Mouse (Mus musculus): Measurements from ENCODE around the gene Pam. TPM values are rescaled to one million over a fixed set of nuclear protein-coding genes. Genes with fewer than 3 reads are reported as not detected.

Pam gene
- polyA plus RNA-seq, 1 experiment from 2014 or later = 49.8 TPM

DNA sequence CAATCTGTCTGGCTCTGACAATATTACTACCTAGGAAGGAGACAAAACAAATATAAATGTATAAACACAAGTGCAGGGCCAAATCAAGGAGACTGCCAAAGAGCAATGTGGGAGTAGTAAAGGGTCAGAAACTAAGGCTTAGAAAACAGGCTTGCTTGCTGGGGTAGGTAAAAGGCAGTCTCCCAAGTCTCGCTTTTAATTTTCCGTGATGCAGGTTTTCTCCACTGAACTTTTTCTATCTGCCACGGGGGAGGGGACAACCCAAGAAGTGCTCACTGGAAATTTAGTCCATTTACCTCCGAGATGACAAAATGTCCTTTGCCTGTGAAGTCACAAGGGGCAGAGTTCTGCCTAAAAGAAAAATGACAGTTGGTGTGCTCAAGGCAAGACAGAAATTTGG, 21.6 kb downstream of the Pam start:
- Histone ChIP-seq H3K9me3 (replicated peaks) (no peaks in the 10 kb centered on the region), H3K4me1 (peaks cover 18% of the 10 kb centered on the region), H3K36me3 (ENCODE audit: poor library complexity, severe bottlenecking) (no peaks in the 10 kb centered on the region), H3K27me3 (no peaks in the 10 kb centered on the region), H3K4me3 (no peak overlapping the region), H3K4me2 (no peak overlapping the region), H3K27ac (no peak overlapping the region), H3K9ac (no peak overlapping the region)
- no peak for ATAC-seq
- WGBS = 72% methylated on average over 4 of the region's 4 CpGs

DNA sequence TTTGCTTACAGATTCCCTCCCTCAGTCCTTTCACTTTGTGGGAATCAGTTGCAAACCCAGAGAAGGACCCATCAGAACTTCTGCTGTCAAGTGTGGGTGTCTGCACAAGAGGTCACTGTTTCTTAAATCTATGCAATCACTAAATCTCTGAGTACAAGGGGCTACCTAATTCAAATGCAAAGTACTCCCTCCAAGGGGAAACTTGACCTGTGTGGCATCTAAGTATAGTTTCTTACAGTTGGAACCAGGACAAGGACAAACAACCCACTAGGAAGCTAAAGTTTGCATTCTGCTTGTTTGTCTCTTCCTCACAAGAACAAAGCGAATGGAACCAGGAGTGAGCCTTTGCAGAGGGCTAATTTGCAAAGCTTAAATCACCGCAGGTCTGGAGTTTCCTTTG, 22.3 kb downstream of the Pam start:
- no peak overlapping the region for H3K4me2 ChIP-seq
- WGBS = 18% methylated on average over 2 of the region's 2 CpGs
- no peak overlapping the region for H3K4me3 ChIP-seq
- no peaks in the 10 kb centered on the region for H3K27me3 ChIP-seq
- ATAC-seq = no peak
- no peak overlapping the region for H3K9ac ChIP-seq
- H3K27ac ChIP-seq = no peak overlapping the region
- H3K9me3 ChIP-seq (replicated peaks) = no peaks in the 10 kb centered on the region
- no peaks in the 10 kb centered on the region for H3K36me3 ChIP-seq (ENCODE audit: poor library complexity, severe bottlenecking)
- peaks cover 14% of the 10 kb centered on the region for H3K4me1 ChIP-seq

DNA sequence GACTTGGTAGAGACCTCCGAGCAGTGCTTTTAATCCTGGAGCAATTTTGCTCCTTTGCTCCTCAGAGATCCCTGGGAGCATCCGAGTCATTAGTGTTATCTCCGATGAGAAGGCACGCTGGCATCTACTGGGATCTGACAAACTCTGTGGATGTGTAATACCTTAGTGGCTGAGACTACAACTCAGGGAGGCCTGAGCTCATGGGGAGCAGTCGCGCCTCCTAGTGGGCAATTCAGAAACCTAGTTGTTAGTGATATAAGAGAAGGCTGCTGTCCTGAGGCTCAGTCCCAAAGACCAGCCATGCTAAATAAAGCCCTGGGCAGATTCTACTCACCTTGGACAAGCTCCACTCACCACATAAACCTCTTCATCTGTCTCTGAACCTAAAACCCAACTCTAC, 23.4 kb downstream of the Pam start:
- no peak for ATAC-seq
- 58% methylated on average over 6 of the region's 6 CpGs for WGBS

DNA sequence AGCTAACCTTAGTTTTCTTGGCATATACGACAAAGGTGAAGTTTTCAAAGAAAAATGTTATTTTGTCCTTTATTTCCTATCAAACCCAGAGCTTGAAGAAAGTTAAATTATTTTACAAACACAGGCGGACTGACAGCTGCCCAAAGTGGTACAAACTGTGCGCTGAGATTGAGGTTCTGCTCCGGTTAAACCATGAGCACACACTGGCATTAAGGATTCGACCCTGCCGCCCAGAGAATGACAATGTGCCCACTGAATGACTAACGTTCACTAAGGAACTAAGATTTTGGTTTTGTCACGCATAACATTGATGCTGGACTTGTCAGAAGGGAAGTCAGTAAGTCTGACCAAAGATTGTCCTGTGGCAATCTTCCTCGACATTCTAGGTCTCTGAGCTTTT, 24.0 kb downstream of the Pam start:
- no peak for ATAC-seq

More for the DNA sequence above, 23.4 kb downstream of the Pam start:
- Histone ChIP-seq H3K4me1 (peaks cover 14% of the 10 kb centered on the region), H3K27ac (no peak overlapping the region), H3K9me3 (replicated peaks) (no peaks in the 10 kb centered on the region), H3K9ac (no peak overlapping the region), H3K27me3 (no peaks in the 10 kb centered on the region), H3K4me2 (no peak overlapping the region), H3K4me3 (no peak overlapping the region), H3K36me3 (ENCODE audit: poor library complexity, severe bottlenecking) (no peaks in the 10 kb centered on the region)

DNA sequence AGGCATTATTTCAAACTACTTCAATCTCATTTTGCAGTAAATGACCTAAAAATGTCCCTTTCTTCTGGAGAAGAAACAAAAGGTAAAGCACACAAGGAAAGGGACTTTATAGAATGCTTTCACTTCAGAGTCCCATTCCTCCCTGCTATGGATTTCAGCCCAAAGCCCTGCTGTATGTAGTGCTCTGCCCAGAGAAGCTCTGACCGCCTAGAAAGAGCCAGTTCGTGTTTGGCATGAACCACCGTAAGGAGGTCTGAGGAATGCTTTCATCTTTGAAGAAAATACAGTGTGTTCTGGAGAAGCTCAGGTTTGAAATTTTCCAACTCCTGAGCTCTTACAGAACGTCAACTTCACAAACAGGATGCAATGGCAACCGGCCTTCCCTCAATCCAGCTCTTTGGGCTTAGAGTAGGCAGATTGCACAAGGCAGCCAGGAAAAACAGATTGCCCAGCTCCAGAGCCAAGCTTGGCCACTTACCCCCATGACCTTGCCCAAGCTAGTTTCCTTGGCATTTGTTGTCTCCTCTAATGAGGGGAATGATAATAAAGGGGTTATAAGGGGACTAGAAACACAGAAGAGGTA, 24.6 kb downstream of the Pam start:
- Histone ChIP-seq H3K36me3 (ENCODE audit: poor library complexity, severe bottlenecking) (no peaks in the 10 kb centered on the region), H3K9ac (no peak overlapping the region), H3K4me2 (no peak overlapping the region), H3K4me3 (no peak overlapping the region), H3K9me3 (replicated peaks) (no peaks in the 10 kb centered on the region), H3K4me1 (peaks cover 14% of the 10 kb centered on the region), H3K27me3 (no peaks in the 10 kb centered on the region), H3K27ac (no peak overlapping the region)
- WGBS = 62% methylated on average over 5 of the region's 5 CpGs
- no peak for ATAC-seq

More for the DNA sequence above, 24.0 kb downstream of the Pam start:
- Histone ChIP-seq H3K4me3 (no peak overlapping the region), H3K27me3 (no peaks in the 10 kb centered on the region), H3K27ac (no peak overlapping the region), H3K9ac (no peak overlapping the region), H3K4me2 (no peak overlapping the region), H3K36me3 (ENCODE audit: poor library complexity, severe bottlenecking) (no peaks in the 10 kb centered on the region), H3K9me3 (replicated peaks) (no peaks in the 10 kb centered on the region), H3K4me1 (peaks cover 14% of the 10 kb centered on the region)
- 88% methylated on average over 9 of the region's 9 CpGs for WGBS

DNA sequence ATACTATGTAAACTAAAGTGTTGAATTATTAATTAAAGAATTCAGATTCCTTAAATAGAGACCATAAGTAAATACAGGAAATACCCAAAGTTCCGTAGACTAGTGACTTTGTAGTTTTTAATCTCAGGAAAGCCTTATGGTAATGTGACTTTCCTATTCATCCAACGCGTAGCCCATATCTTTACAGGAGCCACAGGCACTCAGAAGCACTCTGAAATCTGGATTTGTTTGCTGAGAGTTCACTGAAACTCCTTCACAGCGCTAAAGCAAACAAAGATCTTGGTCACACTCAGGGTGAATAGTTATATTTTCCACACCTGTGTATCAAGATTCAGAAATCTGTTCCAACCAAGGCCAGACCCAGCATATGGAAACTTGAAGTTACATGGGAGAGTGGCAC, 27.3 kb downstream of the Pam start:
- peaks cover 3% of the 10 kb centered on the region for H3K4me1 ChIP-seq
- H3K9ac ChIP-seq = no peak overlapping the region
- no peaks in the 10 kb centered on the region for H3K36me3 ChIP-seq (ENCODE audit: poor library complexity, severe bottlenecking)
- WGBS = 96% methylated on average over 4 of the region's 4 CpGs
- H3K27ac ChIP-seq = no peak overlapping the region
- H3K4me3 ChIP-seq = no peak overlapping the region
- H3K27me3 ChIP-seq = no peaks in the 10 kb centered on the region
- H3K4me2 ChIP-seq = no peak overlapping the region
- no peaks in the 10 kb centered on the region for H3K9me3 ChIP-seq (replicated peaks)
- no peak for ATAC-seq

DNA sequence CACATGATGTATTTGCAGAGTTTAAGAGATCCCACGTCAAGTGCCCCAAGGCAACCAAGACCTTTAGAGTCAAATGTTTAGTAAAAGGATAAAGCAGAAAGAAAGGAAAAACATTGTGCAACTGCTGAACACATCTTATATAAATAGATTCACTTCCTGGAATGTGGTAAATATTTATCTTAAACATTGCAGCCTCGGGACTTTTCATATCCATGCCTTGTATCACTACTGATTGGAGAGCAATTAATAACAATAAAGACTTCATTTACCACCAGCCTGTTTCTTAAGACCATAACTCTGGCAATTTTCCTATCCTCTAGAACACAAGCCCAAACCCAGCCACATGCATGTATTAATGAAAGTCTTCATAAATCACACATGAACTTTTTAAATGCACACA, 33.4 kb downstream of the Pam start:
- Histone ChIP-seq H3K4me3 (no peak overlapping the region), H3K27ac (no peak overlapping the region), H3K4me2 (no peak overlapping the region), H3K27me3 (no peaks in the 10 kb centered on the region), H3K4me1 (peaks cover 4% of the 10 kb centered on the region; the same call in 1 of the 2 replicates), H3K9ac (no peak overlapping the region), H3K9me3 (replicated peaks) (no peaks in the 10 kb centered on the region), H3K36me3 (ENCODE audit: poor library complexity, severe bottlenecking) (no peaks in the 10 kb centered on the region)
- ATAC-seq = no peak
- 73% methylated on average over 2 of the region's 2 CpGs for WGBS

DNA sequence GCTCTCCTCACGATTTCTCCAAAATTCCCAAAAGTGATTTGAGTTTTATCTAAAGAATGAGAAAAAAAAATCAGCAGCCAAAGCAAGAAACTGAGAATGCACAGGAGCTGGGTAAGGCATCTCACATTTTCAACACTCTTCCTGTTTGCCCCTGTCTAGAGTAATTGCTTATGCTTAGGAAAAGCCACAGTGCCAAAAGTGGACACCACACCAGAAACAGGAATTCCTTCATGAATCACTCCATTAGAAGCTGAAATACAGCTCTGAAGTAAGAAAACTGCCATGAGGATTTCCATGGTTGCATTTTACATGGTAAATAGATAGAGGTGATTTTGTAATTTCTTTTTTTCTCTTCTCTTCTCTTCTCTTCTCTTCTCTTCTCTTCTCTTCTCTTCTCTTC, 36.0 kb downstream of the Pam start:
- Histone ChIP-seq H3K27me3 (no peaks in the 10 kb centered on the region), H3K4me1 (peaks cover 9% of the 10 kb centered on the region; the same call in 1 of the 2 replicates), H3K4me3 (no peak overlapping the region), H3K4me2 (no peak overlapping the region), H3K27ac (no peak overlapping the region), H3K36me3 (ENCODE audit: poor library complexity, severe bottlenecking) (no peaks in the 10 kb centered on the region), H3K9me3 (replicated peaks) (no peaks in the 10 kb centered on the region), H3K9ac (no peak overlapping the region)
- WGBS = 85% methylated on average over 1 of the region's 1 CpGs
- ATAC-seq = no peak

DNA sequence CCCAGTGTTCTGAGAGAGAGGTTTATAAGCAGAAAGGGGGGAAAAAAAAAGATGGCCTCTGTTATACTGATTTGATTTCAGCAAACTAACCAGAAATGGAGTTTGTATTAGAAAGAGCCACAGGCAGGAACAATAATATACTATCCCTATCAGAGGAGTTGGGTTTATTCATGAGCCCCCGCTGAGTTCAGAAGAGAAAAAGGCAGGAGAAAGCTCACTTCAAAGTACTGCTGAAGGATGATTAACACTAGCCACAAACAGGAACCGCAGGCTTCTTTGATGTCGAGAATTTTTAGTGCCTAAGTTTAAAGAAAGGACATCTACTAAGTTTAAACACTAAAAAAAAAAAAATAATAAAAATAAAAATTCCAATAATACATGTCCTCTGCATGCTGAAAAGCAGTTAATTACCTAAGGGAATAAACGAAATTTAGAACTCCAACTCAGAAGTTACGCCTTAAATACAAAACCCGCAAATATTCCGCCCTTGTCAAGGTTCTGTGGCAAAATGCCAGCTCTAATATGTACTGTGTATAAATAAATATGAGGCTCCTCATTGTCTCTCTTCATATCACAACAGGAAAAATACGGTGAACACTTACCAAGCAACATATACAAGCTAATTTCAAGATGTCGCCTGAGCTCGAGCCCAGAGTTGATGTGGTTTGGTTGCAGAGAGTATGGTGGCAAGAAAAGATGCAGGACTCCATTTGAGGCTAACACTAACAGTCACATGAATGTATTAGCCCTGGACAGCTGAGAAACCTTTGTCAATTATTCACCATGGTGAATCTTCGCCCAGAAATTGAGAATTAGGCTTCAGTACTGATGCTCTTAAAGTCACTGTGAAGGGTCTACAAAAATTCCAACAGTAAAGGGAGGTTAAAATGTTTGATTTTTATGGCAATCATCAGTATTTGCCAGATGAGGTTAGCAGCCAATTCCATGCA, 38.2 kb downstream of the Pam start:
- no peak for ATAC-seq
- Histone ChIP-seq H3K27ac (no peak overlapping the region), H3K4me3 (no peak overlapping the region), H3K4me2 (no peak overlapping the region), H3K36me3 (ENCODE audit: poor library complexity, severe bottlenecking) (no peaks in the 10 kb centered on the region), H3K27me3 (no peaks in the 10 kb centered on the region), H3K9me3 (replicated peaks) (no peaks in the 10 kb centered on the region), H3K4me1 (peaks cover 16% of the 10 kb centered on the region), H3K9ac (no peak overlapping the region)
- 49% methylated on average over 11 of the region's 11 CpGs for WGBS

DNA sequence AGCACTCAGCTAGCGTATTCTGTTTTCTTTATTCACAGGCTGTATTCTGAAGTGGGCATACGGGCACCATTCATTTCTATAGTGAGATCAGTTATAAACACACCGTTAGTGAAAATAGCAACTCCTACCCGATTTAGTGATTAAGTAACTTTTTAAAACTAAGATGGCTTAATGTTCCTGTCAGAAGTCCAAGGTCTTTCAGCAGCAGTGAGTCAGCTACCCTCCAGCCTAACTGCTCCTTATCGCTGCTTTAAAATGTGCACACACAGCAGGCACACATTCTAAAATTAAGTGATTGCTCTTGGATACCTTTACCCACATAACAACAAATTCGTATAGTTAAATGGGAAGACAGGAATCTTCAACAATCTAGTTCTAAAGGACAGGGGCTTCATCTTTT, 39.2 kb downstream of the Pam start:
- H3K4me2 ChIP-seq = no peak overlapping the region
- no peak overlapping the region for H3K4me3 ChIP-seq
- no peak overlapping the region for H3K27ac ChIP-seq
- no peak for ATAC-seq
- H3K27me3 ChIP-seq = no peaks in the 10 kb centered on the region
- no peaks in the 10 kb centered on the region for H3K36me3 ChIP-seq (ENCODE audit: poor library complexity, severe bottlenecking)
- H3K9ac ChIP-seq = no peak overlapping the region
- H3K9me3 ChIP-seq (replicated peaks) = no peaks in the 10 kb centered on the region
- H3K4me1 ChIP-seq = peaks cover 16% of the 10 kb centered on the region
- WGBS = 44% methylated on average over 6 of the region's 6 CpGs

DNA sequence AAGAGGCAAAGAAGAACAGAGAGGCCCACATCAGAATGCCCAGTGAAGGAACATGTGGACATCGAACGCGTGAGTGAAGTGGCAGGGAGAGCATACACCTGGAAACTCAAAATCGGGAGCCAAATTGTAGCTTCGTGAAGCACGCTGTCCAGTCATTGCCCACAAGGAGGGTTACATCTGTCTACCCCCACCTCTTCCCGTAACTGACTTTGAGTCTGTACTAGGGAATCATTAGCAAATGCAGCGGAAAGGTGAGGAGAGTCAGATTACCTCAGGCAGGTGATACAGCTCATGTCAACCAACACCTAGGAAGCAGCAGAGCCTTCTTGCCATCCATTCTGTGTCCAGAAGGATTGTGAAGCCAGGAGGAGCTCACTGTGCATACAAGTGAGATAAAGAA, 39.9 kb downstream of the Pam start:
- 96% methylated on average over 8 of the region's 8 CpGs for WGBS
- Histone ChIP-seq H3K4me2 (no peak overlapping the region), H3K27me3 (no peaks in the 10 kb centered on the region), H3K9me3 (replicated peaks) (no peaks in the 10 kb centered on the region), H3K4me3 (no peak overlapping the region), H3K27ac (no peak overlapping the region), H3K4me1 (peaks cover 16% of the 10 kb centered on the region), H3K36me3 (ENCODE audit: poor library complexity, severe bottlenecking) (no peaks in the 10 kb centered on the region), H3K9ac (no peak overlapping the region)
- ATAC-seq = no peak

DNA sequence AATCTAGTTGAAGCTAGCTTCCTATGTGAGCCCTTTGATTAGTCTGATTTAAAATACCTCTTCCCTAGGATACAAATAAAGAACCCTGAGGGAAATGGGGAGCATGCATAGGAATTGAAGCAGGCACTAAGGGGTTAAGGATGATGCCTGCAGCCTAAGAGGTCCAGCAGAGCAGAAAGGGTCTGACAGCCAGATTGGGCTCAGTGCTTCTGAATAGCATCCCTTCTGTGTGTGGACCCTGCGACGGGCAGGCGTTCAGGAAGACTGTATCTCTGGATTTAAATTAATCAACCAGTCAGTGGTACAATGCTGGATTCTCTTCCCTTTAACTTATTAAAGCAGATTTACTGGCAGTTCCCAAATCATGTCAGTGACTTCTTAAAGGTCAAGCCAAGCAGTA, 41.5 kb downstream of the Pam start:
- Histone ChIP-seq H3K4me2 (no peak overlapping the region), H3K27ac (no peak overlapping the region), H3K27me3 (no peaks in the 10 kb centered on the region), H3K36me3 (ENCODE audit: poor library complexity, severe bottlenecking) (no peaks in the 10 kb centered on the region), H3K4me1 (peaks cover 25% of the 10 kb centered on the region), H3K4me3 (no peak overlapping the region), H3K9ac (no peak overlapping the region), H3K9me3 (replicated peaks) (no peaks in the 10 kb centered on the region)
- WGBS = 8% methylated on average over 3 of the region's 3 CpGs
- ATAC-seq = peak; percentile 59; the same call in 1 of the 2 replicates
